ENCODE assay signal across 24 mouse cellular contexts in genomic region chr6:146434217-146434616, GRCm38 (mm10).
A peak's percentile ranks its signal among the peaks of the same experiment; 100 is the strongest.
DNase-seq lines count a peak whose midpoint lies in the region; ATAC-seq and TF ChIP-seq lines count a peak whose summit lies in the region.
"Had no signal": no experiment of that assay in that cellular context is flagged by ENCODE, and none has a peak within 500 bp of the region (broad histone marks: within the 10 kb centered on the region; RNA-seq: fewer than 3 reads in every experiment).

No protein-coding gene starts in this region.

- H3K27ac ChIP-seq in MEL (ENCODE audit: control insufficient read depth, low read depth, low read length) = no peak overlapping the region
- H3K27ac ChIP-seq in midbrain, embryonic 14.5 days (replicated peaks; ENCODE audit: low read depth, low read length) = no peak overlapping the region
- H3K27ac ChIP-seq in kidney, adult 2 months (ENCODE audit: insufficient read depth, low read depth, low read length) = no peak overlapping the region
- H3K27ac ChIP-seq: embryonic facial prominence, embryonic 15.5 days; forebrain, embryonic 10.5 days; forebrain, embryonic 15.5 days; heart, adult 2 months; heart, embryonic 15.5 days; hindbrain, embryonic 10.5 days; hindbrain, embryonic 14.5 days had no signal

- TF ChIP-seq RAD21 in MEL (IDR thresholded peaks at IDR 0.05; ENCODE audit: low read depth, low read length) = no peak

- WGBS in midbrain, embryonic 14.5 days = 91% methylated on average over 2 of the region's 2 CpGs
- WGBS in kidney, adult 2 months = 95% methylated on average over 2 of the region's 2 CpGs

- H3K36me3 ChIP-seq in MEL (ENCODE audit: control insufficient read depth in 1 of 2, insufficient read depth in 2 of 2, low read length in 2 of 2) = peaks cover 0 to 2% of the 10 kb centered on the region in 2 experiments; a peak in 2 of 4 replicates
- H3K36me3 ChIP-seq in midbrain, embryonic 14.5 days (ENCODE audit: control insufficient read depth, insufficient read depth, low read length) = no peaks in the 10 kb centered on the region
- no peaks in the 10 kb centered on the region for H3K36me3 ChIP-seq in kidney, adult 2 months (ENCODE audit: control insufficient read depth, insufficient read depth, low read length)
- H3K36me3 ChIP-seq: embryonic facial prominence, embryonic 15.5 days; forebrain, embryonic 10.5 days; forebrain, embryonic 15.5 days; heart, embryonic 15.5 days; hindbrain, embryonic 10.5 days had no signal

- H3K79me2 ChIP-seq in MEL (ENCODE audit: control insufficient read depth, insufficient read depth, low read length, poor library complexity) = no peaks in the 10 kb centered on the region

- DNase-seq in CD4-positive, CD25-positive, alpha-beta regulatory T cell, adult 2 months (ENCODE audit: low read depth, low spot score) = peak; percentile 31
- no peak for DNase-seq in MEL (ENCODE audit: low read depth, low spot score)
- DNase-seq in testis, postnatal 14 days (ENCODE audit: low spot score) = no peak
- no peak for DNase-seq in adrenal gland, postnatal 4 days (ENCODE audit: low spot score in 2 of 2)
- DNase-seq in midbrain, embryonic 14.5 days = no peak
- no peak for DNase-seq in kidney, adult 2 months
- DNase-seq: adrenal gland, adult 2 months; adrenal gland, postnatal 25 days; B cell, adult 2 months; cerebellum, adult 2 months; cerebellum, postnatal 10 days; embryo, embryonic 11 days; heart, postnatal 14 days had no signal

- no peak overlapping the region for H3K9ac ChIP-seq in MEL (ENCODE audit: control insufficient read depth, low read depth, low read length, poor library complexity, severe bottlenecking)
- H3K9ac ChIP-seq in midbrain, embryonic 14.5 days (replicated peaks; ENCODE audit: low read length) = no peak overlapping the region
- H3K9ac ChIP-seq: embryonic facial prominence, embryonic 15.5 days; forebrain, embryonic 15.5 days; heart, embryonic 15.5 days; hindbrain, embryonic 14.5 days had no signal

- TF ChIP-seq EP300 in MEL (IDR thresholded peaks at IDR 0.05; ENCODE audit: low read depth in 1 of 2, low read length in 2 of 2) = no peak

- no peak for TF ChIP-seq POLR2A in MEL (IDR thresholded peaks at IDR 0.05; ENCODE audit: control insufficient read depth in 1 of 2, insufficient read depth in 1 of 2, low read depth in 1 of 2, low read length in 2 of 2, poor library complexity in 1 of 2)
- no peak for TF ChIP-seq POLR2A in kidney, adult 2 months (IDR thresholded peaks at IDR 0.05; ENCODE audit: low read depth, low read length)

- H3K4me3 ChIP-seq in MEL (ENCODE audit: control insufficient read depth in 1 of 2, insufficient read depth in 1 of 2, low read depth in 2 of 2, low read length in 2 of 2) = no peak overlapping the region
- H3K4me3 ChIP-seq in midbrain, embryonic 14.5 days (replicated peaks; ENCODE audit: low read depth, low read length) = no peak overlapping the region
- no peak overlapping the region for H3K4me3 ChIP-seq in kidney, adult 2 months (ENCODE audit: insufficient read depth, low read depth, low read length)
- H3K4me3 ChIP-seq: embryonic facial prominence, embryonic 15.5 days; erythroblast, embryonic 14.5 days; forebrain, embryonic 10.5 days; forebrain, embryonic 15.5 days; heart, adult 2 months; heart, embryonic 15.5 days; hindbrain, embryonic 10.5 days had no signal

- TF ChIP-seq CTCF in MEL (IDR thresholded peaks at IDR 0.05 in 2 of 3, conservative IDR thresholded peaks at IDR 0.05 in 1 of 3; ENCODE audit: control insufficient read depth in 1 of 3, insufficient read depth in 1 of 3, low read depth in 2 of 3, low read length in 3 of 3, poor library complexity in 1 of 3, severe bottlenecking in 1 of 3) = no peak
- no peak for TF ChIP-seq CTCF in kidney, adult 2 months (conservative IDR thresholded peaks at IDR 0.05; ENCODE audit: insufficient read depth, insufficient read length, low read depth, low read length)

- no peaks in the 10 kb centered on the region for H3K27me3 ChIP-seq in MEL (ENCODE audit: control insufficient read depth in 1 of 2, insufficient read depth in 2 of 2, low read length in 2 of 2)
- H3K27me3 ChIP-seq in midbrain, embryonic 14.5 days (ENCODE audit: control insufficient read depth, insufficient read depth, low read length) = no peaks in the 10 kb centered on the region
- no peaks in the 10 kb centered on the region for H3K27me3 ChIP-seq in kidney, adult 2 months (replicated peaks; ENCODE audit: control insufficient read depth, insufficient read depth, low read length)
- H3K27me3 ChIP-seq: embryonic facial prominence, embryonic 15.5 days; forebrain, embryonic 15.5 days; heart, embryonic 15.5 days had no signal

- peaks cover 2 to 18% of the 10 kb centered on the region in 2 experiments; a peak in 2 of 4 replicates for H3K4me1 ChIP-seq in MEL (ENCODE audit: control insufficient read depth in 1 of 2, insufficient read depth in 2 of 2, low read length in 2 of 2)
- H3K4me1 ChIP-seq in midbrain, embryonic 14.5 days (ENCODE audit: control insufficient read depth, insufficient read depth, low read length) = peaks cover 4% of the 10 kb centered on the region; the same call in 1 of the 2 replicates
- H3K4me1 ChIP-seq in kidney, adult 2 months (ENCODE audit: control insufficient read depth, insufficient read depth, low read length) = peaks cover 3% of the 10 kb centered on the region; the same call in 1 of the 2 replicates
- H3K4me1 ChIP-seq: forebrain, embryonic 15.5 days had no signal

- H3K4me2 ChIP-seq in midbrain, embryonic 14.5 days (ENCODE audit: low read length) = no peak overlapping the region
- H3K4me2 ChIP-seq: embryonic facial prominence, embryonic 15.5 days; forebrain, embryonic 15.5 days; heart, embryonic 11.5 days; heart, embryonic 15.5 days; hindbrain, embryonic 14.5 days had no signal

- 0 out of 2 replicates have a peak, but pooled peaks have one; percentile 11 for ATAC-seq in megakaryocyte, adult 5-6 weeks (ENCODE audit: poor library complexity, severe bottlenecking)
- ATAC-seq in midbrain, embryonic 14.5 days (ENCODE audit: low FRiP score, low TSS enrichment) = no peak
- ATAC-seq: forebrain, embryonic 15.5 days; intestine, postnatal 0 days had no signal

- no peaks in the 10 kb centered on the region for H3K9me3 ChIP-seq in MEL (replicated peaks; ENCODE audit: insufficient read depth, low read length)
- no peaks in the 10 kb centered on the region for H3K9me3 ChIP-seq in midbrain, embryonic 14.5 days (ENCODE audit: control insufficient read depth, low read length)
- H3K9me3 ChIP-seq: embryonic facial prominence, embryonic 15.5 days; forebrain, embryonic 10.5 days; forebrain, embryonic 15.5 days; heart, embryonic 15.5 days; hindbrain, embryonic 10.5 days had no signal

TF ChIP-seq in MEL, 35 proteins besides CTCF, POLR2A, EP300 and RAD21:
- TF ChIP-seq MXI1 (IDR thresholded peaks at IDR 0.05; ENCODE audit: low read depth, low read length) (no peak), E2F4 (IDR thresholded peaks at IDR 0.05; ENCODE audit: borderline replicate concordance, low read depth, low read length) (no peak), MYB (IDR thresholded peaks at IDR 0.05; ENCODE audit: low read depth, low read length) (no peak), GATA1 (IDR thresholded peaks at IDR 0.05; ENCODE audit: low read depth, low read length) (0 out of 2 replicates have a peak, but pooled peaks have one; percentile 19), TBP (IDR thresholded peaks at IDR 0.05; ENCODE audit: low read depth, low read length) (no peak), POLR2AphosphoS2 (IDR thresholded peaks at IDR 0.05; ENCODE audit: low read length) (no peak), CHD2 (IDR thresholded peaks at IDR 0.05; ENCODE audit: low read length) (no peak), ZNF384 (IDR thresholded peaks at IDR 0.05; ENCODE audit: low read depth, low read length) (no peak), KAT2A (conservative IDR thresholded peaks at IDR 0.05; ENCODE audit: low read depth, low read length) (no peak), USF1 (IDR thresholded peaks at IDR 0.05; ENCODE audit: low read depth, low read length) (peak; percentile 70), MAX (IDR thresholded peaks at IDR 0.05; ENCODE audit: low read length) (no peak)
